Mouse (Mus musculus) ES-E14 (cell line): ENCODE results near the gene Smarcad1. TPM values are rescaled to one million over a fixed set of nuclear protein-coding genes. Genes with fewer than 3 reads are reported as not detected.
"Not testable (repeated sequence)": the region's sequence is repeated elsewhere in the genome, so short reads cannot be mapped to it uniquely, and the experiment has no call there.

Experiments used
- DNase-seq: peaks from one replicate; pipeline ENCODE4 v3.0.0-alpha.2; 2013; ENCODE audit warnings: low read depth, low spot score
- H3K27ac ChIP-seq: 2 replicates; pipeline ENCODE4 v1.5.1; 2012; ENCODE audit warnings: low read depth, mild to moderate bottlenecking, low read length, moderate library complexity, mixed read lengths; ENCODE audit not compliant: poor library complexity, insufficient read depth, severe bottlenecking
- H3K36me3 ChIP-seq: 2 replicates; pipeline ENCODE4 v1.6.1; 2012; ENCODE audit warnings: mild to moderate bottlenecking, low read length, moderate library complexity, mixed read lengths; ENCODE audit not compliant: control insufficient read depth, poor library complexity, insufficient read depth, severe bottlenecking
- H3K4me1 ChIP-seq, 2 experiments: fragments of 150-350 bp in 1 of 2; sonication (generic) in 1 of 2; 2 replicates each; pipeline ENCODE4 v1.6.1; 2012; ENCODE audit warnings: low read length in 2 of 2, mild to moderate bottlenecking in 1 of 2, mixed read lengths in 1 of 2; ENCODE audit not compliant: control insufficient read depth in 2 of 2, insufficient read depth in 2 of 2, poor library complexity in 1 of 2
- H3K4me3 ChIP-seq, 2 experiments: fragments of 150-350 bp in 1 of 2; sonication (generic) in 1 of 2; 2 replicates each; pipeline ENCODE4 v1.5.1; 2012; ENCODE audit warnings: low read length in 2 of 2, low read depth in 1 of 2, mild to moderate bottlenecking in 1 of 2, mixed read lengths in 1 of 2; ENCODE audit not compliant: insufficient read depth in 1 of 2, poor library complexity in 1 of 2, severe bottlenecking in 1 of 2
- H3K9ac ChIP-seq: 2 replicates; pipeline ENCODE4 v1.6.1; 2012; ENCODE audit warnings: low read depth, mild to moderate bottlenecking, low read length, mixed read lengths; ENCODE audit not compliant: poor library complexity, insufficient read depth, severe bottlenecking
- H3K9me3 ChIP-seq: fragments of 150-350 bp; sonication (generic); 2 replicates; pipeline ENCODE4 v1.6.1; 2012; ENCODE audit warnings: low read depth, mild to moderate bottlenecking, low read length; ENCODE audit not compliant: control insufficient read depth, insufficient read depth
- CHD2 ChIP-seq: IDR thresholded peaks from 2 replicates; pipeline ENCODE4 v1.6.1; 2014; ENCODE audit warnings: mild to moderate bottlenecking, low read depth, low read length, inconsistent platforms
- HCFC1 ChIP-seq: IDR thresholded peaks from 2 replicates; pipeline ENCODE4 v1.6.1; 2012; ENCODE audit warnings: low read length, inconsistent platforms, borderline replicate concordance; ENCODE audit not compliant: insufficient read depth
- MAFK ChIP-seq: IDR thresholded peaks from 2 replicates; pipeline ENCODE4 v1.6.1; 2014; ENCODE audit warnings: mild to moderate bottlenecking, low read depth, low read length, inconsistent platforms; ENCODE audit not compliant: insufficient read depth
- ZC3H11A ChIP-seq: IDR thresholded peaks from 2 replicates; pipeline ENCODE4 v1.6.1; 2012; ENCODE audit warnings: low read depth, mild to moderate bottlenecking, inconsistent platforms, low read length, borderline replicate concordance
- ZNF384 ChIP-seq: IDR thresholded peaks from 2 replicates; pipeline ENCODE4 v1.6.1; 2012; ENCODE audit warnings: low read depth, low read length, inconsistent platforms
- in situ Hi-C, 2 experiments: fragments of 600-800 bp; cut with MboI; formaldehyde crosslinking; loops; one replicate each; pipeline ENCODE4 v1.15.1; 2025; ENCODE audit warnings: low sequenced_read_pairs in 2 of 2, inconsistent platforms in 1 of 2; ENCODE audit not compliant: unreplicated experiment in 2 of 2
- total RNA-seq: library from RNA; depleted of rRNA; stranded (reverse); fragments of 300-350 nt; gene quantifications from 2 replicates; pipeline ENCODE4 v1.2.3, GENCODE M21; 2012

The Smarcad1 gene
- total RNA-seq, 1 experiment: 158 TPM

GRCm38 (mm10) chr6:65017566-65017965, 24.8 kb upstream of the Smarcad1 start:
- H3K9ac ChIP-seq: no peak overlapping the region; the same call in 1 of the 2 replicates
- H3K27ac ChIP-seq: peak overlapping the region; percentile 99
- DNase-seq: no peak
- no peak overlapping the region for H3K4me3 ChIP-seq
- H3K9me3 ChIP-seq: no peaks in the 10 kb centered on the region
- TF ChIP-seq CHD2: no peak
- no peak for TF ChIP-seq ZC3H11A
- no peak for TF ChIP-seq HCFC1
- no peak for TF ChIP-seq MAFK
- no peak for TF ChIP-seq ZNF384
- in situ Hi-C loops: no loop called here
- no peaks in the 10 kb centered on the region for H3K36me3 ChIP-seq
- H3K4me1 ChIP-seq: peaks cover 4 to 10% of the 10 kb centered on the region in 2 experiments

DNA sequence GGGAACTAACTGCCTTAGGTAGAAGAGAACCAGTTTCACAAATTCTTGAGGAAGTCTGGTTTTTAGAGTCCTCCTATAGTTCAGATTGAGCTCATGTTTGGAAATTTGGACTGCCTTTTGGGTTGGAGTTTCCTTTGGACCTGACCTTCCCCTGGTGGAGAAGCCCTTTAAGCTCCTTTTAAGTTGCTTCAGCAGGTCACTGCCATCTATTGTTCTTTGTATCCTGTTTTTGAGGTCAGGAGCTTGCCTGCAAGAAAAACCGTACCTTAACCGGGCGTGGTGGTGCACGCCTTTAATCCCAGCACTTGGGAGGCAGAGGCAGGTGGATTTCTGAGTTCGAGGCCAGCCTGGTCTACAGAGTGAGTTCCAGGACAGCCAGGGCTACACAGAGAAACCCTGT, 23.4 kb upstream of the Smarcad1 start:
- H3K27ac ChIP-seq: peak overlapping the region; percentile 99; the same call in 1 of the 2 replicates
- in situ Hi-C loops: not testable (repeated sequence)

GRCm38 (mm10) chr6:65021883-65022282, 20.5 kb upstream of the Smarcad1 start:
- H3K4me3 ChIP-seq: peak overlapping the region; percentile 2 to 44; a peak in 3 of 4 replicates
- no peaks in the 10 kb centered on the region for H3K9me3 ChIP-seq
- H3K4me1 ChIP-seq: peaks cover 7 to 19% of the 10 kb centered on the region in 2 experiments
- H3K27ac ChIP-seq: peak overlapping the region; percentile 99; the same call in 1 of the 2 replicates
- DNase-seq: no peak
- in situ Hi-C loops: no loop called here
- TF ChIP-seq MAFK (no peak), ZC3H11A (no peak), CHD2 (peak; percentile 37; the same call in 1 of the 2 replicates)
- peak overlapping the region; percentile 79; the same call in 1 of the 2 replicates for H3K9ac ChIP-seq
- H3K36me3 ChIP-seq: no peaks in the 10 kb centered on the region

More for the DNA sequence above, 23.4 kb upstream of the Smarcad1 start:
- H3K4me1 ChIP-seq: peaks cover 4 to 12% of the 10 kb centered on the region in 2 experiments; a peak in 3 of 4 replicates
- not testable (repeated sequence) for H3K36me3 ChIP-seq, DNase-seq, H3K4me3 ChIP-seq, H3K9me3 ChIP-seq
- H3K9ac ChIP-seq: peak overlapping the region; percentile 57; the same call in 1 of the 2 replicates

DNA sequence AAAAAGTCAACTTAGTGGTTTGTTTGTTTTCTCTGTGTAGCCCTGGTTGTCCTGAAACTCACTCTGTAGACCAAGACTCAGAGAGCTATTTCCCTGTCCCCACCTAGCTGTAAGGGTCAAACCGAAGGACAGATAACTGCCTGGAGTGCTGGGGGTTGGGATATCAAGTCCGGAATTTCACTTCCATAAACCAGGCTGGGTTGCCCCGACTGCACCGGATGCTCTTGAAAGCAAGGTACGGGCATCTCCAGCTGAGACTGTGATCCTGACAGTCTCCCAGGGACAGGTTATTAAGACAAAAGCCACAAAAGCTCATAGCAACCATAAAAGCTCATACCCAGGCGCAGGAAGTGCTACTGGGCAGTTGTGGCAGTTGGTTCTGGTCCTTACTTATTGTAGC, 19.3 kb upstream of the Smarcad1 start:
- Histone ChIP-seq H3K4me1 (peaks cover 7 to 17% of the 10 kb centered on the region in 2 experiments), H3K9ac (peak overlapping the region; percentile 80), H3K27ac (peak overlapping the region; percentile 98), H3K36me3 (no peaks in the 10 kb centered on the region), H3K4me3 (peak overlapping the region; percentile 13 to 43), H3K9me3 (no peaks in the 10 kb centered on the region)
- no peak for DNase-seq
- in situ Hi-C loops: no loop called here
- TF ChIP-seq CHD2: peak; percentile 77
- TF ChIP-seq HCFC1: 0 out of 2 replicates have a peak, but pooled peaks have one; percentile 37
- no peak for TF ChIP-seq ZC3H11A
- TF ChIP-seq MAFK: no peak
- TF ChIP-seq ZNF384: no peak

DNA sequence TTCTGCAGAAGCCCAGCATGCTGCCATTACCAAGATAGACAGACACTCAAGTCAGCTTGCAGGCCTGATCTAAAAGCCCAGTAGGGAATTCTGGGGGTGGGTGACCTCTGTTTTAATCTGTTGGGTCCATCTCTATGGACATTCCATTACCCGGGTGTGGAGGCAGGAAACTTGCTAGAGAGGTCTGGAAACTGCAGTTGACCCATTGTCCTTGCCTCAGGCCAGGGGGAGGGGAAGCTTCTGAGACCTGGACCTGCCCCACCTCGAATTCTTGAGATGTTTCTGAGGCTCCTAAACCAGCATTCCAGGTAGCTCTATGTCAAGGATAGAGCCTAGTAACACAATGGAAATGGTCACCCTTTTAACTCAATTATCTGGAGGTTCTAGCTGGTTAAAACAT, 17.7 kb upstream of the Smarcad1 start:
- in situ Hi-C loops: no loop called here
- Histone ChIP-seq H3K9ac (peak overlapping the region; percentile 75; the same call in 1 of the 2 replicates), H3K4me1 (peaks cover 6 to 17% of the 10 kb centered on the region in 2 experiments; a peak in 3 of 4 replicates), H3K36me3 (no peaks in the 10 kb centered on the region), H3K4me3 (no peak overlapping the region; a peak in 1 of 4 replicates), H3K27ac (peak overlapping the region; percentile 98; the same call in 1 of the 2 replicates), H3K9me3 (no peaks in the 10 kb centered on the region)
- peak; percentile 99 for DNase-seq
- TF ChIP-seq ZC3H11A: no peak
- peak; percentile 86 for TF ChIP-seq CHD2
- TF ChIP-seq MAFK: no peak
- no peak for TF ChIP-seq ZNF384
